Mouse (Mus musculus) lung, postnatal 14 days (tissue): ENCODE data around the gene Efna5.

Experiments used
- DNase-seq: peaks from one replicate; pipeline ENCODE4 v3.0.0; 2021

The Efna5 gene

DNA sequence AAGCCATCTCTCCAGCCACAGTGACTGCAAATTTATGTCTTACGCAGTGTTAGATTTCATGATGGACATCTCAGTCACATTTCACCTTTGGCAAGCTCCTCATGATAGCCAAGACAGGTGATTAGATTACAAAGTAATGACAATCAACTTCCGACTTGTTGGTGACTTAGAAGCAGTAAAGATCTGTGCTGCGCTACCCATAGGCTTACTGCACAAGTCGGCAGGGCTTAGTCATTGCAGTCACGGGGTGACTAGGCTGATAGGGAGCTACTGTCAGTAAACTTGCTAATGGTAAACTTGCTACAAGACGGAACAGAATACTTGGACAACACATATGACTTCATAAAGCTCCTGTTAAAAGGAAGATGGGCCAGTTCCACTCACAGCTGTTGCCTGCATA is 136.9 kb downstream of the Efna5 start:
- no peak for DNase-seq

DNA sequence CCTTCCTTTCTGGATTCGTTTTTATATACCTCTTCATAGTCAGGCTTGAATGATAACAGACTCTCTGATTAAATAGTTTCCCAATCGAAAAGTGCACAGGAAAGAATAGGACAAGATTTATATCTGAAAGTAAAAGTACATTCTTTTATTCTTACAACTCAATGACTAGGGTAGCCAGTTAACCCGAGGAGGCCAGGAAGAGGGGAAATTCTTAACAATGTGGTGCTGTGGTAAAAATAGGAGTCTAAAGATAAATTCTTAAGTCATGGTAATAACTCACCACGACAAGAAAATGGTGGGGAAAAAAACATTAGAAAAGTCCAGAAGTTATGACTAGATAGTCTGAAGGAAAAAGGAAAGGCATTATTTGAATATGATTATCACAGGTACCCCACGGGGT is 139.4 kb downstream of the Efna5 start:
- no peak for DNase-seq

- no peak for DNase-seq
Measured at GRCm38 (mm10) chr17:62741020-62741419, 140.1 kb downstream of the Efna5 start.

- no peak for DNase-seq
Measured at GRCm38 (mm10) chr17:62739993-62740392, 141.1 kb downstream of the Efna5 start.

DNA sequence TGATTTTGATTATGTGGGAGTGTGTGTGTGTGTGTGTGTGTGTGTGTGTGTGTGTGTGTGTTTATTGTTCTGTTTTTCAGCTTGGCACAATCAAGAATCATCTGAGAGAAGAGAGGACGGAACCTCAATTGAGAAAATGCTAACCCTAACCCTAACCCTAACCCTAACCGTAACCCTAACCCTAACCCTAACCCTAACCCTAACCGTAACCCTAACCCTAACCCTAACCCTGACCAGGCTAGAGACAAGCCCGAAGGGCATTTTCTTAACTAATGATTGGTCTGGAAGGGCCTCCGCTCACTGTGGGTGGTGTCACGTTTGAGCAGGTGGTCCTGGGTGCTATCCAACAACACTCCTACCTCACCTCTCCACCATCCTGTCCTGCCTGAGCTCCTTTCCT is 143.7 kb downstream of the Efna5 start:
- DNase-seq: no peak

DNA sequence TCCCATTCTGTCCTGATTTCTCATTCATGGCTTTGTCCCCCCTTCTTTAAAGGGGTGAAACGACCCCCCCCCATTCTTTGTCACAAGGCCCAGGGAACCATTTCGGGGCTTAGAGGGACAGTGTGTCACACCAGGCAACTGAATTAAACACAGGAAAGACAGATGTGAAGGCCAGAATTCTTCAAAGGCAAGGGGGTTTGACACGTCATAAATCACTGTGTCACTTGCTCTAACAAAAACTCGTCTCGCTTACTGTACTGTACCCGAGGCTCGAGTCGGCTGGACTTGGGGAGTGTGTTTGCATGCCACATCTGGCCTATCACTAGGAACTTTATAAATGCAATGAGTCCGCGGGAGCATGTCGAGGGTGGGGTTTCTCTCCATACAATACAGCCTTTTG is 145.2 kb downstream of the Efna5 start:
- DNase-seq: no peak

GRCm38 (mm10) chr17:62734901-62735300 is 146.2 kb downstream of the Efna5 start:
- DNase-seq: no peak

DNA sequence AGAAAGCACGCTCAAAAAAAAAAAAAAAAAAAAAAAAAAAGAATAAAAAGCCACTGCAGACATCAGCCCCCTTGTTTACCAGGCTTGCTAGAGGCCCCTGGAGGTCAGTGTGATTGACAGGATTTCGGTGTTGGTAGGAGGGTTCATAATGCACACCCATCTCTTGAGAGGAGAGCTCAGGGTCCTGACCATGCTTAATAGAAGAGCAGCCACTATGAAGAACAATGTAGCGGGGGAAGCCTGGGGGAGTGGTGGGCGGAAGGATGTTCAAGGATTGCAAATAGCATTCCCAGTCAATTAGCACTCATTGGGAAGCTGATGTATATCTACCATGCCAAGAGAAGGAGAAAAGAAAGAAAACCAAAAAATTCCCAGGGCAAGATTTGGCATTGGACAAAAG is 147.1 kb downstream of the Efna5 start:
- no peak for DNase-seq

GRCm38 (mm10) chr17:62729754-62730470 is 151.2 kb downstream of the Efna5 start:
- no peak for DNase-seq

- DNase-seq: no peak
Measured at GRCm38 (mm10) chr17:62728142-62728917, 152.8 kb downstream of the Efna5 start.

- DNase-seq: no peak
Measured at GRCm38 (mm10) chr17:62726102-62726501, 155.0 kb downstream of the Efna5 start.

DNA sequence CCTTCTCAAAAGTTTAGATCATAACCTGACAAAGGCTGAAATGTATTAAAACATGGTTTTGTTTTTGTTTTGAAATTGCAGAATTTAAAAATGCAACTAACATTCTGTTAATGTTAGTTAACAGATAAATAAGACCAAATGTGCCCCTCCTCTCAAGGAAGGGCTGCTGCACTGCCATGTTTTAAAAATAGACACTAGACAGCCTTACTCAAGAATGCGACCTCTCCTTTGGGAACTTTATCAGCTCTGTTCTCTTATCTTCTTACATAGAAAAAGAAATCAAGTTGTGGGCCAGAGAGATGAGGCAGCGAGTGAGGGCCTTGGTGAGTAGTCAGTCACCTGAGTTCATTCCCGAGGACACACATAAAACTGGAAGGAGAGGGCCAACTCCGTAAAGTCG is 158.2 kb downstream of the Efna5 start:
- no peak for DNase-seq

DNA sequence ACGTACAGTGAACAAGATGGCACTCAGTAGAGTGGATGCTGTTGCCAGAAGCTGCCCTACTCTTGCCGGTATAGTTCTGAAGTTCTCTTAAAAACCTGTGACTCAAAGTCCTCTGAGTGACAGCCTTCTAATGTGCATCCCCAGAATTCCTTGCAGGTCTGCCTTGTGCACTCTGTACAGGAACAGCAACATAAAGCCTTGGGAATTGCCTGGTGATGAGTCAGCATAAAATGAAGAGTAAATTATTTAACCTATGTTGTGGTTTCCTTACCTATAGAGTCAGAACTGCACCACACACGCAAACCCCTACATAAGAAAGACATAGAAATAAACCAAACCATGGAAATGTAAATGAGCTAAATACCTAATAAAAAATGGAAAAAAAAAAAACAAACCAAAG is 159.5 kb downstream of the Efna5 start:
- no peak for DNase-seq

DNA sequence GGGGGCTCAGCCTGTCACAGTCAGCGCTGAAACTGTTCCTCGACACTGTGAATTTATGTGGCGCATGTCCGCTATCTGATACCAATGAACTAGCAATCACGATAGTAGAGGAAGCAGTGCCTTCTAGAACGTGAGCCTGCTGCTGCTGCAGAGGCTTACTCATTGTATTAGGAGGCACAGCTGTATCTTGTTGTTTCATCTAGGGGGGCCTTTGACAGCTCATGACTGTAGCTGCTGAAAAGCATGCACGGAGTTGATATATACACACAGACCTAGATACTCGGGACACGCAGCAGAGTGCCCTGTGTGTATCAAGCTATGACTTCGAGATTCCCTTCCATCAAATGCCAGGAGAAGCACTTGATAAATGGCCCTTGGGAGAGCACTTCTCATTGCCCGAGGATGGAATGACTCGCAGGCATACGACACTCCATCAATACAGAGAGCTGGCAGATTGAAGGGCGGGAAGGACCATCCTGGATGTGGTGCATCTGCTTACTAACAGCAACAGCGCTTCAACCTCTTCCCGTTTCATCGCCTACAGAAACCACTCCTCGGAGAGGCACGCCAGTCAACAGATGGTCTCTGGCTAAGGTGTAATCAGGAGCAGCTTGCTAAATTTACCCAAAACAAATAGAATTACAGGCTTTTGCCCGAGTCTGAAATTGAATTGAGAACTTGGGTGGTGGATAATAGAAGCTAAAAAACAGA is 160.2 kb downstream of the Efna5 start:
- no peak for DNase-seq

DNA sequence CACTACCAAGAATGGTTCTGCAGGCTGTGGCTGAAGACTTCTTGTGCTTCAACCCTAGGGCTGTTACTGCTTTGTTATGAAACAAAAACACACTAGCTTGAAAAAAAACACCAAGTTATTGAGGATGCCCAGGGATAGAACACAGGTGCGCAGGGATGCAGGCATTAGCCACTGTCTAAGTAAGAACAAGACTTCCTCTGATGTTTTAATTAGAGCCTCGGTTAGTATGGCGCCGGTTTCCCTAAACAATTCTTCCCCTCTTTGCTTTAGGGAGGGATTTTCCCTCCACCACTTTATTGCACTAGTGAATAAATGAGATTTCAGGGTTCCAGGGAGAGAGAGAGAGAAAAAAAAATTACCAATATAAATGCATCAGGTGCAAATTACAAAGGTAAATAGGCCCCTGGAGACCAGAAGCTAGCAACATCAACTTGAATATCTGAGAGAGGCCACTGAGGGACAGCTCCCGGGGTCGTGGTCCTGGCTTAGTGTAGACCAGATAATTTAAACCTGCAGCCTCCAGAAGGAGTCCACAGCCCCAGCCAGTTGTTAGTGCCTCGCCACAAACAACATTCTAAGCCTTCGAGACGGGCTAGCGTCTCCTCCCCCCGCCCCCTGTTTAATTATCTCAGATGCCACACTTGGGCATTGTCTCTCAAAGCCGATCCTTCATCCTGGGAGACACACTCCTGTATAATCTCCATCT is 163.5 kb downstream of the Efna5 start:
- DNase-seq: no peak

GRCm38 (mm10) chr17:62713455-62713854 is 167.7 kb downstream of the Efna5 start:
- no peak for DNase-seq

DNA sequence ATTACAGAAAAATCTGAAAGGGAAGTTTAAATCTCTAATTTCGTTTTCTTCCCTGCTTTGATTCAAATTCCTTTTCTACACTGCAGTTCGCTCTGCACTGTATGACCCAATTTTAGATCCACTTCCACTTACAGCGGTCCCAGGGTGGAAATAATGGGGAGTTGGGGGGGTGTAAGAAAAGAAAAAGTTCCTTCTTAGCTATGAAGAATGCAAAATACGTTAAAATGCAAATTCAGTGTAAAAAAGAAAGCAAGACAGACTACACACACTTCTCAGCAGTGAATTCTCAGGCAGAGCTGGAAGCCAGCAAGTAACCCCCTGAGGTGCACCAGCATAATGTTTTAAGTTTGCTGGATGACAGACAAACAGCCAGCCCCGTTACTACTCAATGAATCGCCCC is 174.7 kb downstream of the Efna5 start:
- no peak for DNase-seq

DNA sequence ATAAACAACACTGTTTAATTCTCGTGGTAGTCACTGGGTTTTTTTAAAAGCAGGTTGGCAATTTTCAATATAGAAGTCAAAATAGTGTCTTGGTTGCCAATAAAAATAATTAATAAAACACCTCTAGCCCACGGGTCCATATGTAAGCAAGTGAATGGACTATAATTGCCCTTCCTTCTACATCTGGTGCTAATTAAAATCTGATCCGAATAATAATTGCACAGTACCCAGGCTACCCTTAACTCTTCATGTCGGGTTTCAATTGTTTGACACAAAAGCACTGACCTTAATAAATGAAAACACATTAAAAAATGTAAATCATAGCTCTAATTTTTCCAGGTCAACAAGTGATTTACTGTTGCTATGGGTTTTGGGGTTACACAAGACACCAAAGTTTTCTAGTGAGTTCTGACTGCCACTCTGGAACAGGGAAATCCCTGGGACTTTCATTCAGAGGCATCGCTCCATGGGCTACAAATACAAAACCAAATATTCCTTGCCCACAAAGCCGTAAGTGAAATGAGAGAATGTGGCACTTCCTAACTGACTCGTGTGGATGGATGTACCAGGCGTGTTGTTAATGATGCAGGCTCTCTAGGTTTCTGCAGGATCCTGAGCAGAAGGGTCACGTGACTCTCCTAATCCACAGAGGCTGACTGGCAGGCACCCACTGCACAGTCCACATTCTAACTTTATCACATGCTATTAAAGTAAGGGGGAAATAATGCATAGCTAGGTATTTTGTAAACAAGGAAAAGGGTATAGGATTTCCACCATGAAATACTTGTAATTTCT is 178.9 kb downstream of the Efna5 start:
- no peak for DNase-seq

DNA sequence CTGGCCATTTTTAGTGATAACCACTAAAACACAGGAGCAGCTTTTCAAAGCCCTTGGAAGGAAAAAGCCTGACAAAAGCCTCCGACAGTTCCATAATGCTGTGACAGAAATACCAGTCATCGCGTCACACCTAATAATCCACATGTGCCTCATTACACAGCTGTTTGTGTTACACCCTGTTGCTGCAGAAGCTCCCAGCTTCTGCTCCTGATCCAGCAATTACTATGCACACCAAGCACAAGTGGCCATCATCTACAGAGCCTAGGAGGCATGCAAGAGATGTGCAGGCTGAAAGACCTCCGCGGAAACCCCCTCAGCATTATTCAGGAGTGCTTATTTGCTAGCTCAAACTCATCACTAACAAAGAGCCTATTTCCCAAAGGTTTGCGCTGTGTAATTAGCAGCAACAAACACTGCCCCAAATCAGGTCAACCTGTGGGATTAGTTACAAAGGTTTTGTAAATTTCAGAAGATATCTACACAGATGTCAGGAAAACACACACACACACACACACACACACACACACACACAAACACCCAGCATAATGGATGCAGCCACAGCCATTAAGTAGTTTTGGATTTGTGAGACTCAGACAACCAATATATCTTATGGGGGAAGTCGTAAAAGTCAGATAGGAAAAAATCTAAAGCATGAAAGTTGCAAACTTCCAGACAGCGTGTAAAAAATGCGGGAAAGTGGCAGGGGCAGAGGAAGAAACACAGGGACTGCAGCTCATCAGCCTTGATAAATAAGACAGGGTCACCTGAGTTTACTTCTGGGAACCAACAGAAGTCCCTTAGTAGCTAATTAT is 180.1 kb downstream of the Efna5 start:
- no peak for DNase-seq

- no peak for DNase-seq
Measured at GRCm38 (mm10) chr17:62694958-62695437, 186.1 kb downstream of the Efna5 start.

DNA sequence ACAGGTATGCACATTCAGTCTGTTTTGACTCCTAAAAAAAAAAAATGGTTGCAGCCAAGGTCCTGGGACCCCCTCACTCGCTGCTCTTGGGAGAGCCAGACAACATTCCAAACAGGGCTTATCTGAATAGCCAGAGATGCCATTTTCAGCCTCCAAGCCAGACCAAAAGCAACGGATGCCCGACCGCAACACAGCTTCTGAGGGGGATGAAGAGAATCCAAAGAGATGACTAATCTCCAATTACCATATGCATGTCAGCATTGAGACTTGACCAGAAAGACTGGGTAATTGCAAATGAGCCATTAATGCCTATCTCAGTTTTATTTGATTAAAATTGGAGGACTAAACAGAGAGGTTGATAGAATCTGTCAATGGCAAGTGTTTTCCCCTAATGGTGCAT is 188.9 kb downstream of the Efna5 start:
- DNase-seq: no peak
